Mouse (Mus musculus): ENCODE results near the gene Rsu1. TPM values are rescaled to one million over a fixed set of nuclear protein-coding genes. Genes with fewer than 3 reads are reported as not detected.

The Rsu1 gene
- polyA plus RNA-seq, 1 experiment from 2014 or later = 111 TPM

- no peak overlapping the region for H3K4me2 ChIP-seq
- no peak overlapping the region for H3K9ac ChIP-seq
- H3K9me3 ChIP-seq = no peaks in the 10 kb centered on the region
- no peaks in the 10 kb centered on the region for H3K27me3 ChIP-seq
- no peaks in the 10 kb centered on the region for H3K36me3 ChIP-seq
- no peaks in the 10 kb centered on the region for H3K4me1 ChIP-seq
- ATAC-seq (ENCODE audit: insufficient number of reproducible peaks, insufficient read depth, low FRiP score, low TSS enrichment, low read depth) = no peak
- 61% methylated on average over 3 of the region's 3 CpGs for WGBS
- H3K4me3 ChIP-seq = no peak overlapping the region
- H3K27ac ChIP-seq = no peak overlapping the region
Measured at GRCm38 (mm10) chr2:13038772-13039171, 232.4 kb downstream of the Rsu1 start.

Other genes with a start within 250 kb of the Rsu1 start
- 0.14 and 0.55 TPM in 2 replicates for gene Cubn, start 220.4 kb upstream of the Rsu1 start, polyA plus RNA-seq (2015; fragmentation: Nextera tagmentation; extraction: Ambion mirVana)

Data from embryonic facial prominence, embryonic 13.5 days (tissue).